Mouse (Mus musculus) lung, embryonic 16.5 days (tissue): Measurements from ENCODE around the gene Naa20. TPM values are rescaled to one million over a fixed set of nuclear protein-coding genes. Genes with fewer than 3 reads are reported as not detected.

Source experiments
- ATAC-seq: fragments of 200-750 bp; cut with Nextera tagmentation; 2 replicates; pipeline ENCODE4 v1.8.0; 2017; ENCODE audit warnings: low read depth, mild to moderate bottlenecking, moderate library complexity
- H3K27ac ChIP-seq: fragments of 300-500 bp; sonication (generic); 2 replicates; pipeline ENCODE4 v1.5.1; 2014; ENCODE audit warnings: mild to moderate bottlenecking, control low read depth, low read length
- H3K27me3 ChIP-seq: fragments of 300-500 bp; sonication (generic); 2 replicates; pipeline ENCODE4 v1.6.1; 2014; ENCODE audit warnings: low read depth, low read length, mixed read lengths; ENCODE audit not compliant: control insufficient read depth, insufficient read depth
- H3K36me3 ChIP-seq: fragments of 300-500 bp; sonication (generic); 2 replicates; pipeline ENCODE4 v1.6.1; 2014; ENCODE audit warnings: low read length; ENCODE audit not compliant: control insufficient read depth, insufficient read depth
- H3K4me1 ChIP-seq: fragments of 300-500 bp; sonication (generic); replicated peaks from 2 replicates; pipeline ENCODE4 v1.6.1; 2014; ENCODE audit warnings: low read length, mixed read lengths; ENCODE audit not compliant: control insufficient read depth, insufficient read depth
- H3K4me2 ChIP-seq: fragments of 300-500 bp; sonication (generic); 2 replicates; pipeline ENCODE4 v1.6.1; 2014; ENCODE audit warnings: low read depth, low read length, control low read depth
- H3K4me3 ChIP-seq: fragments of 300-500 bp; sonication (generic); 2 replicates; pipeline ENCODE4 v1.5.1; 2014; ENCODE audit warnings: mild to moderate bottlenecking, low read length, control low read depth
- H3K9ac ChIP-seq: fragments of 300-500 bp; sonication (generic); 2 replicates; pipeline ENCODE4 v1.6.1; 2014; ENCODE audit warnings: low read length, control low read depth
- H3K9me3 ChIP-seq: fragments of 300-500 bp; sonication (generic); 2 replicates; pipeline ENCODE4 v1.6.1; 2016; ENCODE audit warnings: low read length; ENCODE audit not compliant: control insufficient read depth
- WGBS: fragments of 180-500 bp; shearing (Covaris S2); extraction: QIAGEN DNeasy Blood & Tissue Kit; methylation state at CpG from one replicate; pipeline ENCODE4 v1.1.7; 2014; 5-methylcytosine and 5-hydroxymethylcytosine counted together
- polyA plus RNA-seq: library from polyadenylated mRNA; unstranded; fragments of >200 nt; fragmentation: Nextera tagmentation; extraction: Ambion mirVana; gene quantifications from 2 replicates; pipeline ENCODE4 v1.2.1, GENCODE M21; 2015

Gene Naa20
- polyA plus RNA-seq, 1 experiment from 2014 or later = 152 TPM

- 15% methylated on average over 2 of the region's 2 CpGs for WGBS
- no peak overlapping the region for H3K27ac ChIP-seq
- ATAC-seq = no peak
These were observed 19.5 kb upstream of the Naa20 start for GRCm38 (mm10) chr2:145882398-145882797.

GRCm38 (mm10) chr2:145884036-145884912 lies 17.6 kb upstream of the Naa20 start:
- Histone ChIP-seq H3K9ac (no peak overlapping the region), H3K9me3 (no peaks in the 10 kb centered on the region), H3K27me3 (no peaks in the 10 kb centered on the region), H3K36me3 (peaks cover 28% of the 10 kb centered on the region), H3K27ac (peak overlapping the region; percentile 84), H3K4me2 (no peak overlapping the region), H3K4me3 (no peak overlapping the region), H3K4me1 (peaks cover 33% of the 10 kb centered on the region)
- WGBS = 24% methylated on average over 17 of the region's 17 CpGs
- no peak for ATAC-seq

More at GRCm38 (mm10) chr2:145882398-145882797, 19.5 kb upstream of the Naa20 start:
- Histone ChIP-seq H3K36me3 (peaks cover 34% of the 10 kb centered on the region), H3K4me3 (no peak overlapping the region), H3K4me1 (peaks cover 18% of the 10 kb centered on the region), H3K9me3 (no peaks in the 10 kb centered on the region), H3K27me3 (no peaks in the 10 kb centered on the region), H3K9ac (no peak overlapping the region), H3K4me2 (no peak overlapping the region)

GRCm38 (mm10) chr2:145884913-145885785 lies 16.8 kb upstream of the Naa20 start:
- Histone ChIP-seq H3K9ac (no peak overlapping the region), H3K9me3 (no peaks in the 10 kb centered on the region), H3K4me3 (no peak overlapping the region), H3K36me3 (peaks cover 23% of the 10 kb centered on the region), H3K4me1 (peaks cover 35% of the 10 kb centered on the region), H3K27me3 (no peaks in the 10 kb centered on the region), H3K4me2 (no peak overlapping the region), H3K27ac (peak overlapping the region; percentile 84)
- ATAC-seq = no peak
- WGBS = 47% methylated on average over 14 of the region's 14 CpGs

- peak overlapping the region; percentile 28; the same call in 1 of the 2 replicates for H3K9ac ChIP-seq
- no peaks in the 10 kb centered on the region for H3K9me3 ChIP-seq
- peak overlapping the region; percentile 89 for H3K27ac ChIP-seq
- 40% methylated on average over 14 of the region's 14 CpGs for WGBS
- no peaks in the 10 kb centered on the region for H3K27me3 ChIP-seq
- H3K36me3 ChIP-seq = peaks cover 19% of the 10 kb centered on the region
- ATAC-seq = peak; percentile 93
- H3K4me2 ChIP-seq = peak overlapping the region; percentile 32
- peaks cover 35% of the 10 kb centered on the region for H3K4me1 ChIP-seq
- no peak overlapping the region; the same call in 1 of the 2 replicates for H3K4me3 ChIP-seq
These were observed 13.7 kb upstream of the Naa20 start for GRCm38 (mm10) chr2:145887937-145888765.

GRCm38 (mm10) chr2:145888766-145889480 lies 13.0 kb upstream of the Naa20 start:
- no peak overlapping the region for H3K9ac ChIP-seq
- ATAC-seq = no peak; the same call in 1 of the 2 replicates
- WGBS = 48% methylated on average over 6 of the region's 6 CpGs
- peak overlapping the region; percentile 89 for H3K27ac ChIP-seq
- H3K9me3 ChIP-seq = no peaks in the 10 kb centered on the region
- no peak overlapping the region for H3K4me3 ChIP-seq
- H3K4me2 ChIP-seq = no peak overlapping the region
- H3K4me1 ChIP-seq = peaks cover 30% of the 10 kb centered on the region
- H3K27me3 ChIP-seq = no peaks in the 10 kb centered on the region
- H3K36me3 ChIP-seq = peaks cover 15% of the 10 kb centered on the region

GRCm38 (mm10) chr2:145890571-145890970 lies 11.3 kb upstream of the Naa20 start:
- ATAC-seq = no peak

DNA sequence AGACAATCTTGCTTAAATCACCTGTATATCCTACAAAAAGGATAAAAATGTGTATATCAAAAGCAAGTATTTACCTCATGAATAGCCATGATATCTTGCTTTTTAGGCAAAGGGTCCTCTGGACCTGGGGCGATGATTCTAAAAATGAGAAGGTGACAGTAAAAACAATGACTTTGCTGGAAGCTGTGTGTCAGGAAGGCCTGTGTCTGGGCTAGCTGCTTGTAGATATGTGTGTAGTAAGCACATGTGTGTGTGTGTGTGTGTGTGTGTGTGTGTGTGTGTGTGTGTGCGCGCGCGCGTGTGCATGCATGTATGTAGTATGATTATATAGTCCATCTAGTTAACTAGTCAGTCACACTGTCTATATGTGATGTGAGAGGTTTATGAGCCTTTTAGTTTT lies 8.1 kb upstream of the Naa20 start:
- 93% methylated on average over 6 of the region's 6 CpGs for WGBS
- Histone ChIP-seq H3K9ac (no peak overlapping the region), H3K9me3 (no peaks in the 10 kb centered on the region), H3K27ac (no peak overlapping the region), H3K4me3 (no peak overlapping the region), H3K4me2 (no peak overlapping the region), H3K36me3 (no peaks in the 10 kb centered on the region), H3K4me1 (peaks cover 8% of the 10 kb centered on the region; the same call in 1 of the 2 replicates), H3K27me3 (no peaks in the 10 kb centered on the region)
- ATAC-seq = no peak

More at GRCm38 (mm10) chr2:145890571-145890970, 11.3 kb upstream of the Naa20 start:
- WGBS = 77% methylated on average over 2 of the region's 2 CpGs
- Histone ChIP-seq H3K27me3 (no peaks in the 10 kb centered on the region), H3K36me3 (peaks cover 6% of the 10 kb centered on the region), H3K9me3 (no peaks in the 10 kb centered on the region), H3K4me1 (peaks cover 17% of the 10 kb centered on the region), H3K27ac (no peak overlapping the region), H3K4me3 (no peak overlapping the region), H3K4me2 (no peak overlapping the region), H3K9ac (no peak overlapping the region)

GRCm38 (mm10) chr2:145898106-145898505 lies 3.8 kb upstream of the Naa20 start:
- Histone ChIP-seq H3K4me2 (no peak overlapping the region), H3K9me3 (no peaks in the 10 kb centered on the region), H3K4me1 (no peaks in the 10 kb centered on the region), H3K4me3 (no peak overlapping the region), H3K27me3 (no peaks in the 10 kb centered on the region), H3K36me3 (no peaks in the 10 kb centered on the region), H3K9ac (no peak overlapping the region), H3K27ac (no peak overlapping the region)
- no peak for ATAC-seq
- 52% methylated on average over 9 of the region's 9 CpGs for WGBS
